Mouse (Mus musculus) heart, postnatal 0 days (tissue): ENCODE data around the gene Ptms. TPM values are rescaled to one million over a fixed set of nuclear protein-coding genes. Genes with fewer than 3 reads are reported as not detected.

Source experiments
- ATAC-seq: fragments of 200-750 bp; cut with Nextera tagmentation; 2 replicates; pipeline ENCODE4 v1.8.0; 2017; ENCODE audit warnings: low read depth, moderate number of reproducible peaks, moderate library complexity; ENCODE audit not compliant: insufficient read depth
- DNase-seq: peaks from one replicate; pipeline ENCODE4 v3.0.0-alpha.2; 2016; ENCODE audit warnings: low spot score
- H3K27ac ChIP-seq: fragments of 300-500 bp; sonication (generic); 2 replicates; pipeline ENCODE4 v1.5.1; 2014; ENCODE audit warnings: low read depth, mild to moderate bottlenecking
- H3K27me3 ChIP-seq: fragments of 300-500 bp; sonication (generic); 2 replicates; pipeline ENCODE4 v1.6.1; 2014; ENCODE audit warnings: low read length, mixed read lengths; ENCODE audit not compliant: control insufficient read depth, insufficient read depth
- H3K36me3 ChIP-seq: fragments of 300-500 bp; sonication (generic); replicated peaks from 2 replicates; pipeline ENCODE4 v1.6.1; 2014; ENCODE audit warnings: low read length, mixed read lengths; ENCODE audit not compliant: control insufficient read depth, insufficient read depth
- H3K4me1 ChIP-seq: fragments of 300-500 bp; sonication (generic); 2 replicates; pipeline ENCODE4 v1.6.1; 2014; ENCODE audit warnings: antibody characterized with exemption; ENCODE audit not compliant: control insufficient read depth, insufficient read depth
- H3K4me2 ChIP-seq: fragments of 300-500 bp; sonication (generic); 2 replicates; pipeline ENCODE4 v1.6.1; 2014; ENCODE audit warnings: low read depth, mild to moderate bottlenecking, low read length, moderate library complexity
- H3K4me3 ChIP-seq: fragments of 300-500 bp; sonication (generic); 2 replicates; pipeline ENCODE4 v1.5.1; 2014; ENCODE audit warnings: low read depth, low read length
- H3K9ac ChIP-seq: fragments of 300-500 bp; sonication (generic); replicated peaks from 2 replicates; pipeline ENCODE4 v1.6.1; 2014; ENCODE audit warnings: low read depth, low read length, mixed read lengths
- H3K9me3 ChIP-seq: fragments of 300-500 bp; sonication (generic); replicated peaks from 2 replicates; pipeline ENCODE4 v1.6.1; 2016; ENCODE audit warnings: low read length; ENCODE audit not compliant: control insufficient read depth
- CTCF ChIP-seq: IDR thresholded peaks from 2 replicates; pipeline ENCODE4 v1.5.1; 2016; ENCODE audit warnings: antibody characterized with exemption, control low read depth, low read depth
- EP300 ChIP-seq: IDR thresholded peaks from 2 replicates; pipeline ENCODE4 v1.6.1; 2016; ENCODE audit warnings: antibody characterized with exemption, low read depth
- WGBS: fragments of 180-500 bp; shearing (Covaris S2); extraction: QIAGEN DNeasy Blood & Tissue Kit; methylation state at CpG from one replicate; pipeline ENCODE4 v1.1.7; 2014; 5-methylcytosine and 5-hydroxymethylcytosine counted together
- polyA plus RNA-seq: library from polyadenylated mRNA; unstranded; fragments of >200 nt; fragmentation: Nextera tagmentation; extraction: Ambion mirVana; gene quantifications from 2 replicates; pipeline ENCODE4 v1.2.1, GENCODE M21; 2015
- total RNA-seq: library from RNA; depleted of rRNA; stranded (reverse); fragments of >200 nt; gene quantifications from 2 replicates; pipeline ENCODE4 v1.2.3, GENCODE M21; 2014; ENCODE audit warnings: low replicate concordance

Gene Ptms
- total and polyA plus RNA-seq, 2 experiments from 2014 or later = 221 to 323 TPM

DNA sequence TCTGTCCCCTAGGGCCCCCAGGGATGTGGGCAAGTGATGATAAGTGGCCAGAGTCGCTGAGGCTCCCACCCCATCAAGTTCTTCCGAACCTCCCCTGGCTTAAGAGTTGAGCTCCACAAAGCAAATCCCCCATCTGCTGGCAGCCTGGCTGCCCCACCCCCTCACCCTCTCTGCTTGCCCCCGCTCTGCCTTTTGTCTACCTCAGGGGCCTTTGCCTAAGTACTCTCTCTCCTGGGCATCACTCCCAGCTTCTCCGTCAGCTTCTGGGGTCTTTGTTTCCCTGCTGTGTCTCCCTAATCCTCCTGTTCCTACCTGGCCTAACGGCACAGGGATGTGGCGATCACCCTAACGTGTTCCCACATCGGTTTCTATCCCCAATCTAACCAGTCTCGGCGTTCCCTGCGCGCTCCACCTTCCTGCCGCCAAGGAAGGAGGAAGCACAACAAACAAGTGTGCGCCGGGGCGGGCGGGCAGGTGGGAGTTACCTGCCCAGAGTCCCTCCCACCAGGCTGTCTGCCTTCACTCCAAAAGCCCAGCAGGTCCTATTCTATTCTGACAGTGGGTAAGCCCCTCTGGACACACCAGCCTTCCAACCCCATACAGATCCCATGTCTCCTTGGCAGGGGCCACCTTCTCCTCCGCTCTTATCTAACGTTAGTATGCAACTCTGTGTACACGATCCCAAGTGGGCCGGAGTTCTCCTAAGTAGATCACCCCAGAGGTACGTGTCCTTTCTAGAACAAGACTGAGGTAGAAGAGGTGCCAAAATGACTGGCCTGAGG lies 4.6 kb downstream of the Ptms start:
- 0 out of 2 replicates have a peak overlapping the region, but pooled peaks have one; percentile 100 for H3K27ac ChIP-seq
- no peak for TF ChIP-seq EP300
- no peak for TF ChIP-seq CTCF
- peak overlapping the region; percentile 97 for H3K4me2 ChIP-seq
- H3K4me3 ChIP-seq = peak overlapping the region; percentile 98
- H3K9ac ChIP-seq = peak overlapping the region; percentile 99; the same call in 1 of the 2 replicates
- H3K9me3 ChIP-seq = no peaks in the 10 kb centered on the region
- peaks cover 35% of the 10 kb centered on the region for H3K4me1 ChIP-seq
- peak; percentile 27 for DNase-seq
- 26% methylated on average over 22 of the region's 22 CpGs for WGBS
- ATAC-seq = no peak
- H3K36me3 ChIP-seq = peaks cover 22% of the 10 kb centered on the region
- H3K27me3 ChIP-seq = peaks cover 6% of the 10 kb centered on the region; the same call in 1 of the 2 replicates

DNA sequence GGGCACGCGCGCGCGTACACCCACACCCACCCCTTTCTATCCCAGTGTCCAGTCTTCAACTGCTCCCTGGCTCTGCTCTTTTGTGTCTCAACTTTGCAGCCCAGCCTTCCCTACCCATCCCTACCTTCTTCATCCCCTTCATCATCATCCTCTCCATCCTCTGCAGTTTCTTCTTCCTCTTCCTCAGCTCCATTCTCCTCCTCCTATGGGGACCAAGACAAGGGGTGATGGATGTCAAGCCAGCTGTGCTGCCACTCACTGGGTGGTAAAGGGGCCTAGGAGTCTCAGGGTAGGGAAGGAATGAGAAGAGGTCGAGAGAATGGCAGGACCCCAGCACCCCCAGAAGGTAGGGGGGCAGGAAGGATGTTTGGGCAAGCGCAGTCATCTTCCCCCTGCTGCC lies 5.4 kb downstream of the Ptms start:
- Histone ChIP-seq H3K4me1 (peaks cover 38% of the 10 kb centered on the region), H3K27me3 (peaks cover 6% of the 10 kb centered on the region; the same call in 1 of the 2 replicates), H3K36me3 (peaks cover 22% of the 10 kb centered on the region), H3K4me3 (no peak overlapping the region), H3K4me2 (no peak overlapping the region), H3K9ac (no peak overlapping the region), H3K27ac (no peak overlapping the region), H3K9me3 (no peaks in the 10 kb centered on the region)
- no peak for ATAC-seq
- 86% methylated on average over 7 of the region's 7 CpGs for WGBS
- DNase-seq = no peak
- no peak for TF ChIP-seq CTCF
- no peak for TF ChIP-seq EP300

DNA sequence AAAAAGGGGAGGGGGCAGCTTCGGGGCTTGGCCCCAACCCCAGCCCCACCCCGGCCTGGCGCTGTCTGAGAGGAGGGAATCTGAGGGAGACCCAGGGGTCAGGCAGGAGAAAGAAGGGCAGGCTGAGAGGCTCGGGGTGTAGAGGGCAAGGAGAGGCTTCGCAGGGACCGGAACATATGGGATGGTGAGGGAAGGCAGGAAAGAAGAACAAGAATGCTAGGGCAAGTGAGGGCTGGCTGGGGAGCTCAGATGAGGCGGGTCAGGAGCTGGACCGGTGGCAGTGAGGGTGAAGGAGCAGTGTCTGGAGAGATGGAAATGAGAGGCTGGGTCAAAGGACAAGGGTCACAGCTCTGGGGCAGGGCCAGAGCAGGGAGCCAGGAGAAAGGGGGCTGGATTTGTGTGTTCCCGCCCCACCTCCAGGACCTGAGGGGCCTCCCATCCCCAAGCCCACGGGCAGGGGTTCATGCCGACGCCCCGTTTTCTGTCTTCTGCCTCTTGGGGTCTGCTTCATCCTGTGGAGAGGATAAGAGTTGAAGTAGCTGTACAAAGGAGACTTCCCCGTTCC lies 6.1 kb downstream of the Ptms start:
- H3K27ac ChIP-seq = no peak overlapping the region; the same call in 1 of the 2 replicates
- no peaks in the 10 kb centered on the region for H3K9me3 ChIP-seq
- DNase-seq (no peak), ATAC-seq (no peak)
- H3K9ac ChIP-seq = no peak overlapping the region
- no peak overlapping the region for H3K4me3 ChIP-seq
- no peak for TF ChIP-seq EP300
- no peak for TF ChIP-seq CTCF
- WGBS = 80% methylated on average over 14 of the region's 14 CpGs
- H3K27me3 ChIP-seq = peaks cover 6% of the 10 kb centered on the region; the same call in 1 of the 2 replicates
- H3K36me3 ChIP-seq = peaks cover 22% of the 10 kb centered on the region
- no peak overlapping the region for H3K4me2 ChIP-seq
- peaks cover 32% of the 10 kb centered on the region for H3K4me1 ChIP-seq

DNA sequence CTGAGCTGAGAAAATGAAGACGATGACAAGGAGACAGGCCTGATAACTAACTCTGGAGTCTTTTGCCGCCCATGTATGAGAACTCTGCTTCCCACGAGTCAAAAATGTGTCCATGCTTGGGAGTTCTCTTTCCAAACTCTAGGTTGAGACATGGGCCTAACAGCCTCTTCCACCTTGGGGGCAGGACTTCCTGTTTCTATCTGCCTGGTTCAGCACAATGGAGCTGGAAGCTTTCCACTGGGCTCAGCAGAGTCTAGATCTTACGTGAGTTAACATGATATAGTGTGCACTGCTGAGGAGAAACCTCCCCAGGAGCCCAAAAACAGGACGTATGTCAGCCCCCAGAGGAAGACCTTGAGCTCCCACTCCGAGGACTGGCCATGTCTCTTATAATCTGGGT lies 6.7 kb downstream of the Ptms start:
- Histone ChIP-seq H3K27me3 (peaks cover 6% of the 10 kb centered on the region; the same call in 1 of the 2 replicates), H3K9ac (no peak overlapping the region), H3K9me3 (no peaks in the 10 kb centered on the region), H3K4me1 (peaks cover 29% of the 10 kb centered on the region), H3K4me2 (no peak overlapping the region), H3K27ac (no peak overlapping the region; the same call in 1 of the 2 replicates), H3K36me3 (peaks cover 22% of the 10 kb centered on the region), H3K4me3 (no peak overlapping the region)
- WGBS = 41% methylated on average over 6 of the region's 6 CpGs
- TF ChIP-seq EP300 = no peak
- TF ChIP-seq CTCF = no peak
- DNase-seq (no peak), ATAC-seq (no peak)

GRCm38 (mm10) chr6:124911533-124912218 lies 8.2 kb downstream of the Ptms start, which contains the start of gene Lag3:
Gene Lag3, minus strand, starts transcription at chr6:124911705.
- TF ChIP-seq EP300 = no peak
- no peak for TF ChIP-seq CTCF
- Histone ChIP-seq H3K9me3 (no peaks in the 10 kb centered on the region), H3K9ac (no peak within 1 kb of the TSS), H3K27ac (no peak within 1 kb of the TSS), H3K4me3 (no peak within 1 kb of the TSS), H3K4me1 (peaks cover 28% of the 10 kb centered on the region), H3K36me3 (peaks cover 22% of the 10 kb centered on the region), H3K27me3 (peaks cover 6% of the 10 kb centered on the region; the same call in 1 of the 2 replicates), H3K4me2 (no peak within 1 kb of the TSS)
- no peak for ATAC-seq
- DNase-seq = peak; percentile 15
- WGBS = 24% methylated on average over 12 of the region's 13 CpGs
